Mouse (Mus musculus) adrenal gland, postnatal 14 days (tissue): ENCODE data around the gene Cacna1e. TPM values are rescaled to one million over a fixed set of nuclear protein-coding genes. Genes with fewer than 3 reads are reported as not detected.

ENCODE experiments used
- total RNA-seq: library from RNA; stranded (reverse); gene quantifications from 2 replicates; pipeline ENCODE4 v1.2.3, GENCODE M21; 2021

Gene Cacna1e
- total RNA-seq, 1 experiment from 2014 or later, result 0.30 TPM

Other genes starting within 250 kb of the Cacna1e start
- gene Ier5, start 215.1 kb upstream of the Cacna1e start, total RNA-seq, result 11.1 and 12.9 TPM in 2 replicates